Mouse (Mus musculus): ENCODE measurements at regions not wholly inside any gene's neighbourhood (a gene's known extent, or its start where the extent isn't known, plus 50 kb on each side); places are given as distances from the start of the nearest gene placed in this dataset.
A peak's percentile ranks its signal among the peaks of the same experiment; 100 is the strongest.

DNA sequence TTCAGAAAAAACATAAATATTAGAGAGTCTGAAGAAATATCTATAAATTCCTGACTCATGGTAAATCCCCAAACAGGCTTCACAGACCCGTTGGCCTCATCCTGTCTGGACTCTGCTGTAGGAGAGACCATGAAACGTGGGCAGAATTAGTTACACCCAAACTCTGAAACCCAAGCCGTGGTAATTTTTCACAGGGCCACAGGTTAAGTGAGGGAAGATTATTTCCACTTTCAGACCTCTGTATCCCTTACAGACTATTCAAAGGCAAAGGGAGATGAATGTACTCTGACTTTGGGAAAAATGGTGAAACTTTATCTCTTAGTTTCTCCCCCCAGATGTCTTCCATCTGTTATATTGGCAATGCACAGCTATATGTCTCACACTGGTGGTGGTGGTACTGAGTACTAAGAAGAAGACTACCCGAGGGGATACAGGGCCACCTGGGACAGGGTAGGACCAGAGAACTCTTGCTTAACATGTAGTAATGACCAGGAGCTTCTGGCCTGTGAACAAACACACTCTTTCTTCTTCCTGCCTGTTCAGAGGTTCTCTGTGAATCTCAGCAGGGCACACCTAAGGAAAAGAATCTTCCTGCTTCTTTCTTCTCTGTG, 388.8 kb upstream of the Actbl2 start:
- no peak for ATAC-seq (ENCODE audit: insufficient number of reproducible peaks, low FRiP score)
- Histone ChIP-seq H3K9ac (no peak overlapping the region), H3K4me3 (no peak overlapping the region), H3K27ac (ENCODE audit: poor library complexity, severe bottlenecking) (no peak overlapping the region), H3K36me3 (no peaks in the 10 kb centered on the region), H3K27me3 (replicated peaks) (no peaks in the 10 kb centered on the region), H3K9me3 (replicated peaks) (no peaks in the 10 kb centered on the region), H3K4me2 (no peak overlapping the region), H3K4me1 (replicated peaks) (peaks cover 12% of the 10 kb centered on the region)
- WGBS, result 62% methylated on average over 4 of the region's 4 CpGs

DNA sequence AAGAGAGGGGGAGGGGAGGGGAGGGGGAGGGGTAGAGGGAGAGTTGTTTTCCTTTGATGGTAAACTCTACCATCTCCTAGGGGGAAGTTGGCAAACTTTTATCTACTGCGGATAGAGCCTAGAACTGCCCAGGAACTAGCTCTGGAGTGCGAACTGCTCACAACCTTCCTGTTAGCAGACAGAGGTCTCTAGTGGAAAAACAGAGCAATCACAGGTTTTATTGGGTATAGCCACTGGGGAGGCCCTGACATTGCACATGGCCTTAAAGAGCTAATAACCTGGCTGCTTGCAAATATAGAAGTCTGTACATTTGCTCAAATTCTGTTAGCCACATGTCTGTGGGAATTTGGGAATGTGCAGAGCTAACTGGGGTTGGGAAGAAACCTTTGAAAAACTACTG, 388.1 kb upstream of the Actbl2 start:
- no peak for ATAC-seq (ENCODE audit: insufficient number of reproducible peaks, low FRiP score)
- H3K27me3 ChIP-seq (replicated peaks), result no peaks in the 10 kb centered on the region
- H3K4me3 ChIP-seq, result no peak overlapping the region
- H3K9ac ChIP-seq, result no peak overlapping the region
- H3K4me1 ChIP-seq (replicated peaks), result peaks cover 12% of the 10 kb centered on the region
- no peaks in the 10 kb centered on the region for H3K9me3 ChIP-seq (replicated peaks)
- H3K27ac ChIP-seq (ENCODE audit: poor library complexity, severe bottlenecking), result 0 out of 2 replicates have a peak overlapping the region, but pooled peaks have one; percentile 0
- no peak overlapping the region for H3K4me2 ChIP-seq
- no peaks in the 10 kb centered on the region for H3K36me3 ChIP-seq
- whole genome bisulfite sequencing, result 20% methylated on average over 2 of the region's 2 CpGs

DNA sequence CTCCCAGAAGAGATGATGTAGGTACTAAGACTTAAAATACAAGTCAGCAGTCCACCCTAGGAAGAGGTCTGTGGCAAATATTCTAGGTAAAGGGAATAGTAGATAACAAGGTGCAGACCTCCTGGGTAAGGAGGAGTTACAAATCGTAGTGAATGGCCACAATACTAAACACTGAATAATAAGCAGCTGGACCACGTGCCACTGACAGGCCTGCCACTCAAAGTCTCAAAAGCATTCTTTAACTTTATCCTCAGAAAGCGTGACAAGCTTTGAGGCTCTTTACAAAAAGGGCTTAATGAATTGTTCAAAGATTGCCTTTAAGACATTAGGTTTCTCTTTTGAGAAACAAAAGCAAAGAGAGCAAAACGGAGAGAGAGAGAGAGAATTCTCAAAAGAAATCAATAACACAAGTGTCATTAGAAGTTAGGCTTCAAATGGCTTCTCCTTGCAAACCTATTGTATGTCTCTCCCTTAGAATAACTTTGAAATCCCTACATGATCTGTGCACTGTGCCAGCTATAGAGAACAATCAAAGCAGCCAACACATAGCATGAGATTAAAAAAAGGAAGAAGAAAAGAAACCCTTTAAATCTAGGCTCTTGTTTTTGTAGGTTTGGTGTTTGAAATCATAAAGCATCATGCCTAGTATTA, 383.6 kb upstream of the Actbl2 start:
- ATAC-seq (ENCODE audit: insufficient number of reproducible peaks, low FRiP score), result no peak
- Histone ChIP-seq H3K27me3 (replicated peaks) (no peaks in the 10 kb centered on the region), H3K27ac (ENCODE audit: poor library complexity, severe bottlenecking) (no peak overlapping the region), H3K9ac (no peak overlapping the region), H3K4me1 (replicated peaks) (peaks cover 19% of the 10 kb centered on the region), H3K36me3 (no peaks in the 10 kb centered on the region), H3K9me3 (replicated peaks) (no peaks in the 10 kb centered on the region), H3K4me2 (no peak overlapping the region), H3K4me3 (no peak overlapping the region)
- 66% methylated on average over 4 of the region's 4 CpGs for WGBS

DNA sequence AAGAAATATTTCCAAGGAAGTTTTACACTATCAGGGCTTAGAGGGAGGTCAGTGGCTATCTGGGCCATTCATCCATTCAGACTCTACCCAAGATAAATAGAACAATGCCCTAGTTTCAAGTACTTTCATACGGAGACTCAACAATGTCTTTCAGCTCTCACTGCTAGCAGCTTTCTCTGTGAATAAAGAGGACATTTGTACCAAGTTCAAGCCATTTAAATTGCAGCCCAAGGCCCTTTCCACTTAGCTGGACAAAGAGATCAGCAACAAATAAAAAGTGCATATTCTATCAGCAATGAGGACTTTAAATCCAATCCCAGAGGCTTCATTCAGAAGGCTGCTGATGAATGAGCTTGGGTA, 383.1 kb upstream of the Actbl2 start:
- no peak overlapping the region for H3K4me2 ChIP-seq
- no peaks in the 10 kb centered on the region for H3K27me3 ChIP-seq (replicated peaks)
- no peaks in the 10 kb centered on the region for H3K9me3 ChIP-seq (replicated peaks)
- no peak for ATAC-seq (ENCODE audit: insufficient number of reproducible peaks, low FRiP score)
- H3K36me3 ChIP-seq, result no peaks in the 10 kb centered on the region
- no peak overlapping the region for H3K27ac ChIP-seq (ENCODE audit: poor library complexity, severe bottlenecking)
- H3K4me1 ChIP-seq (replicated peaks), result peaks cover 16% of the 10 kb centered on the region
- H3K9ac ChIP-seq, result no peak overlapping the region
- WGBS, result 45% methylated on average over 1 of the region's 1 CpGs
- no peak overlapping the region for H3K4me3 ChIP-seq

DNA sequence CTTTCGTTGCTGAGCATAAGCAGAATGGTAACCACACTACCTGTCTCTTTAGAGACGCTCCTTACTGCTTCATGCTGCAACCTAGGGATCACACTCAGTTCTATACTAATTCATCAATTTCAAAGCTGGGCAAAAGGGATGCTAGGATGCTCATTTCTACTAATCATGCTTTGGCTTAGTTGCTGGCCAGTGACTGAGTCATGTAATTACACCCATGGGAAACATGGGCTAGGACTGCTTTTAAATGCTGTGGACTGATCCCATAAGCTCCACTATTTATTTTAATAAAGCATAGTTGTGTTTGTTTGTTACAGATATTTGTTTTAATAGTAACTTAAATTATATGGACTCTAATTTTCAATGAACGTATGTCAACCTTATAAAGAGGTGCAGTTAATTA, 373.2 kb upstream of the Actbl2 start:
- ATAC-seq (ENCODE audit: insufficient number of reproducible peaks, low FRiP score), result no peak
- 77% methylated on average over 3 of the region's 3 CpGs for WGBS

DNA sequence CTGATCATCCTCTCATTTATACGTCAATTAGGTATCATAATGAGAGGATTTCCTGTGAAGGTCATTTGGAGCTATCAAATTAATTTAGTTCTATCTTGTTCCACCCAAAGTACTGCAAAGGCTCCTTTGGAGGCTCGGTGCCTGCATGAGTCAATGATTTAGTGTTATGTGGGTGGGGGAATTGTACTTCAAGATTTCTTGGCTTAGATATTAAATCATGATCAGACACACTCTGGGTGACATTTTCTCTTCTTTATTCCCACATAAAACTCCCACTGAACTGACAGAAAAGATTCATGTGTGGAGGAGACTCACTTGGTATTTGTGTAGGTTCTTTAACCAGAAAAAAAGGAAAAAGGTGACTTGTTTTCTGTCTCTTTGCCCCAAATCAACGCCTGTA, 372.6 kb upstream of the Actbl2 start:
- no peak overlapping the region for H3K4me3 ChIP-seq
- no peaks in the 10 kb centered on the region for H3K27me3 ChIP-seq (replicated peaks)
- H3K9ac ChIP-seq, result no peak overlapping the region
- no peaks in the 10 kb centered on the region for H3K9me3 ChIP-seq (replicated peaks)
- 80% methylated on average over 3 of the region's 3 CpGs for WGBS
- H3K4me2 ChIP-seq, result no peak overlapping the region
- no peak overlapping the region for H3K27ac ChIP-seq (ENCODE audit: poor library complexity, severe bottlenecking)
- no peaks in the 10 kb centered on the region for H3K36me3 ChIP-seq
- no peak for ATAC-seq (ENCODE audit: insufficient number of reproducible peaks, low FRiP score)
- H3K4me1 ChIP-seq (replicated peaks), result no peaks in the 10 kb centered on the region; the same call in 1 of the 2 replicates

More for the DNA sequence above, 373.2 kb upstream of the Actbl2 start:
- Histone ChIP-seq H3K27ac (ENCODE audit: poor library complexity, severe bottlenecking) (no peak overlapping the region), H3K36me3 (no peaks in the 10 kb centered on the region), H3K4me2 (no peak overlapping the region), H3K4me1 (replicated peaks) (no peaks in the 10 kb centered on the region; the same call in 1 of the 2 replicates), H3K4me3 (no peak overlapping the region), H3K27me3 (replicated peaks) (no peaks in the 10 kb centered on the region), H3K9me3 (replicated peaks) (no peaks in the 10 kb centered on the region), H3K9ac (no peak overlapping the region)

DNA sequence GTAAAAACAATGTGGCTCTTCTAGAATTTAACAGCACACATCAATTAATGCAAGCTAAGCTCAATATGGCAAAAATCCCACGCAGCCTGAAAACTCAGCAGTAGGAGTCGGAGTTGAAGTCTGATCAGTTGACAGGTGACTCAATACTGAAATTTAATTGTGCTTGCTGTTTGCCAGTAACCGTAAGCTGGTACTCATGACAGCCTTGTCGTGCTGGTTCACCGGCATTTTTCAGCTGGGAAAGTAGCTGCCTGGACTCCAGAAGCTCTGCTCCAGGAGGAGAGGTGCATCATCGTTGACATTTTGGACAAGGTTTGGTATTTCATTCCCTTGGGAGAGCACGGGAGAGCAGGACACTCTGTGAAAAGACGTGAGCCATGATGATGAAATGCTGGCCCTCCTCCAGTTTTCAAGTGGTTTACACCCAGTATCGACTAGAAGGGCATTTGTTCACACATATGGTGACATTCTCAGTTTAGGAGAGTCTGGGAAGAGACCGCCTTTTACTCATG, 372.1 kb upstream of the Actbl2 start:
- no peaks in the 10 kb centered on the region for H3K36me3 ChIP-seq
- no peak overlapping the region for H3K4me2 ChIP-seq
- ATAC-seq (ENCODE audit: insufficient number of reproducible peaks, low FRiP score), result no peak

DNA sequence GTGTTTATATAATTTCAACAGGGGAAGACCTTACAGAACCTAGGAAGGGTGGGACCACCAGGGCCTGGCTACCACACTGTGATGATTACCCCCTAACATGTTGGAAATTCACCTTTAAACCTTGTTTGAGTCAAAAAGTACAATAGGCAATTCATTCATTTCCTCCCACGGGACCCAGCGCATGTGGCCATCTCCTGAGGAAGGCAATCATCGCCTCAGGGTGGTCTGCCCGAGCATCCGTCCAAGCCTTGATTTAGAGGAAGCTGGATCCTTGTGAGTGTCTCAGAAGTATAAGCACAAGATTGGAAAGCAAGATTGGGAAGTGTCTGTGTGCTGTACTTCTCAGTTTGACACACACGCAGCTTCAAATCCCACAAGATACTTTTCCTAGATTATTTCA, 360.9 kb upstream of the Actbl2 start:
- ATAC-seq (ENCODE audit: insufficient number of reproducible peaks, low FRiP score), result no peak
- Histone ChIP-seq H3K36me3 (no peaks in the 10 kb centered on the region), H3K27ac (ENCODE audit: poor library complexity, severe bottlenecking) (no peak overlapping the region), H3K9ac (no peak overlapping the region), H3K9me3 (replicated peaks) (no peaks in the 10 kb centered on the region), H3K27me3 (replicated peaks) (no peaks in the 10 kb centered on the region), H3K4me1 (replicated peaks) (peaks cover 8% of the 10 kb centered on the region), H3K4me2 (no peak overlapping the region), H3K4me3 (no peak overlapping the region)
- WGBS, result 49% methylated on average over 6 of the region's 6 CpGs

More for the DNA sequence above, 372.1 kb upstream of the Actbl2 start:
- no peaks in the 10 kb centered on the region for H3K9me3 ChIP-seq (replicated peaks)
- H3K27ac ChIP-seq (ENCODE audit: poor library complexity, severe bottlenecking), result no peak overlapping the region
- no peak overlapping the region for H3K9ac ChIP-seq
- no peaks in the 10 kb centered on the region; the same call in 1 of the 2 replicates for H3K4me1 ChIP-seq (replicated peaks)
- H3K4me3 ChIP-seq, result no peak overlapping the region
- no peaks in the 10 kb centered on the region for H3K27me3 ChIP-seq (replicated peaks)
- WGBS, result 61% methylated on average over 10 of the region's 10 CpGs

DNA sequence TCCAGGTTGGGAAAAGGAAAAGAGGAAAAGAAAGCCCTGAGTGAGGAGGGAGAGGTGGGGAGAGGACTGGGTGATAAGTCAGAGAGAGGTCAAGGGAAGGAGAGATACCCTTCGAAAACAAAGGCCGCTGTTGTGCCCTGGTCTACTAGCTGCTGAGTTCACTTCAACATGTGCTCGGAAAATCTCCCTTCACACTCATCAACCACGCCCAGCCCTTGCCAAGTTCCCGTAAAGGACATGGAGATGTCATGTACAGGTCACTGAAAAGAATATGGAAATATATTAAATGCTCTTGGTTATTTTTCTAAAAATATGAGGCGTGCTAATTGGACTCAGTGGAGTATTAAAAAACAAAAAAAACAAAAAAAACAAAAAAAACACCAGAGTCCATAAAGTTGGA, 359.5 kb upstream of the Actbl2 start:
- WGBS, result 39% methylated on average over 6 of the region's 6 CpGs
- no peak overlapping the region for H3K4me3 ChIP-seq
- no peak for ATAC-seq (ENCODE audit: insufficient number of reproducible peaks, low FRiP score)
- H3K9ac ChIP-seq, result no peak overlapping the region
- peaks cover 8% of the 10 kb centered on the region for H3K4me1 ChIP-seq (replicated peaks)
- H3K27ac ChIP-seq (ENCODE audit: poor library complexity, severe bottlenecking), result no peak overlapping the region
- no peaks in the 10 kb centered on the region for H3K27me3 ChIP-seq (replicated peaks)
- H3K9me3 ChIP-seq (replicated peaks), result no peaks in the 10 kb centered on the region
- H3K36me3 ChIP-seq, result no peaks in the 10 kb centered on the region
- no peak overlapping the region for H3K4me2 ChIP-seq

DNA sequence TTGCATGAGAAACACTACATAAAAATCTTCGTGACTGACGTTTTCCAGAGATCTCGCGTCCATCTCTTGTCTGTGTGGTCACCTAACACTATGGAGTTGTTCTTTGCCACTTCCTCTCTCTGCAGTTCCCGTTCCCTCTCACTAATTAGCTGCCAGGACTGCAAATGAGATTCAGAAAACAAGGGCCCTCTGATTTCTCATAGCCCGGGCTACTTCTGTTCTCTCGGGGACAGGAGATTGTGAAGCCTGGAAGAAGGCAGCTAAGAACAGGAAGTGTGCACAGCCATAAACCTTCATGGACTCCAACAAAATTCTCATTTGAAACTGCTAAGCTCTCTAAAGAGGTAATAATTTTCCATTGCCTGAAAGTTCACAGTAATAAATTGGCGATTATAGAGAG, 358.9 kb upstream of the Actbl2 start:
- Histone ChIP-seq H3K27ac (ENCODE audit: poor library complexity, severe bottlenecking) (no peak overlapping the region), H3K27me3 (replicated peaks) (no peaks in the 10 kb centered on the region), H3K36me3 (no peaks in the 10 kb centered on the region), H3K4me1 (replicated peaks) (peaks cover 8% of the 10 kb centered on the region), H3K9ac (no peak overlapping the region), H3K4me3 (no peak overlapping the region), H3K9me3 (replicated peaks) (no peaks in the 10 kb centered on the region), H3K4me2 (no peak overlapping the region)
- WGBS, result 65% methylated on average over 8 of the region's 8 CpGs
- ATAC-seq (ENCODE audit: insufficient number of reproducible peaks, low FRiP score), result no peak

DNA sequence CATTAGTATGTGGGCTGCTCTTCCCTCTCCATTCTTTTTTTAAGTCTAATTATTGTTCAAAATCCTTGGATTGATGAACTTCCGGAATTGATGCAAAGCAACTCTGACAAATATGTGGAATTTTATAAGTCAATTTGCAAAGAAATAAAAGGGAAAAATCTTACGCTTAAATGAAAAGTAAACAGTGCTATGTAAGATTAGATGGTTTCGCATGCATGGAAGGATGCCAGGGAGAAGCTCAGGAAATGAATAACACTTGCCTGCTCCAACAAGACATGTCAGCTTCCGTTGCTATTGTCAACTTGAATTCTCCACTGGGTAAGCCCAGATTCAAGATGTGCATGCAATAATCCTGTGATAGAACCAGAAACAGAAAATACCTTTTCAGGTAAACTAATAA, 357.2 kb upstream of the Actbl2 start:
- H3K4me1 ChIP-seq (replicated peaks), result peaks cover 11% of the 10 kb centered on the region
- no peak overlapping the region for H3K4me3 ChIP-seq
- no peak overlapping the region for H3K4me2 ChIP-seq
- H3K9me3 ChIP-seq (replicated peaks), result no peaks in the 10 kb centered on the region
- ATAC-seq (ENCODE audit: insufficient number of reproducible peaks, low FRiP score), result no peak
- H3K36me3 ChIP-seq, result no peaks in the 10 kb centered on the region
- H3K27ac ChIP-seq (ENCODE audit: poor library complexity, severe bottlenecking), result no peak overlapping the region
- no peak overlapping the region for H3K9ac ChIP-seq
- no peaks in the 10 kb centered on the region for H3K27me3 ChIP-seq (replicated peaks)
- WGBS, result 61% methylated on average over 4 of the region's 4 CpGs
